Mouse (Mus musculus) ES-Bruce4 (cell line): Measurements from ENCODE around the gene Vwa7. TPM values are rescaled to one million over a fixed set of nuclear protein-coding genes. Genes with fewer than 3 reads are reported as not detected.
"Not testable (repeated sequence)": the region's sequence is repeated elsewhere in the genome, so short reads cannot be mapped to it uniquely, and the experiment has no call there.

Source experiments
- H3K27ac ChIP-seq: 2 replicates; pipeline ENCODE4 v1.5.1; 2012; ENCODE audit warnings: low read length, inconsistent platforms; ENCODE audit not compliant: insufficient read depth
- H3K27me3 ChIP-seq: 2 replicates; pipeline ENCODE4 v1.6.1; 2012; ENCODE audit warnings: mild to moderate bottlenecking, low read length, inconsistent platforms; ENCODE audit not compliant: control insufficient read depth, poor library complexity, insufficient read depth, severe bottlenecking
- H3K36me3 ChIP-seq: 2 replicates; pipeline ENCODE4 v1.6.1; 2012; ENCODE audit warnings: inconsistent platforms, mild to moderate bottlenecking, low read length, moderate library complexity; ENCODE audit not compliant: control insufficient read depth, poor library complexity, insufficient read depth, severe bottlenecking
- H3K4me1 ChIP-seq: one replicate; pipeline ENCODE4 v1.8.1; 2011; ENCODE audit warnings: low read length; ENCODE audit not compliant: control insufficient read depth, insufficient read depth
- H3K4me3 ChIP-seq: 2 replicates; pipeline ENCODE4 v1.5.1; 2011; ENCODE audit warnings: low read depth, mild to moderate bottlenecking, low read length
- H3K9ac ChIP-seq: 2 replicates; pipeline ENCODE4 v1.6.1; 2012; ENCODE audit warnings: low read depth, mild to moderate bottlenecking, inconsistent platforms; ENCODE audit not compliant: poor library complexity, severe bottlenecking
- H3K9me3 ChIP-seq: replicated peaks from 2 replicates; pipeline ENCODE4 v1.6.1; 2012; ENCODE audit warnings: mild to moderate bottlenecking, low read length, inconsistent platforms; ENCODE audit not compliant: control insufficient read depth, poor library complexity, insufficient read depth, severe bottlenecking
- CTCF ChIP-seq: IDR thresholded peaks from one replicate; pipeline ENCODE4 v1.8.1; 2011; ENCODE audit warnings: low read depth, low read length
- EP300 ChIP-seq: IDR thresholded peaks from 2 replicates; pipeline ENCODE4 v1.6.1; 2011; ENCODE audit warnings: low read depth, low read length; ENCODE audit not compliant: insufficient read depth
- POLR2A ChIP-seq: IDR thresholded peaks from one replicate; pipeline ENCODE4 v1.8.1; 2011; ENCODE audit warnings: low read length; ENCODE audit not compliant: insufficient read depth
- polyA plus RNA-seq: library from polyadenylated mRNA; stranded (reverse); fragments of >200 nt; gene quantifications from 2 replicates; pipeline ENCODE4 v1.2.4, GENCODE M21; 2011; ENCODE audit warnings: low read depth; ENCODE audit not compliant: missing spikeins, insufficient read depth, insufficient read length

The Vwa7 gene
- polyA plus RNA-seq, 1 experiment, result 0.30 TPM

DNA sequence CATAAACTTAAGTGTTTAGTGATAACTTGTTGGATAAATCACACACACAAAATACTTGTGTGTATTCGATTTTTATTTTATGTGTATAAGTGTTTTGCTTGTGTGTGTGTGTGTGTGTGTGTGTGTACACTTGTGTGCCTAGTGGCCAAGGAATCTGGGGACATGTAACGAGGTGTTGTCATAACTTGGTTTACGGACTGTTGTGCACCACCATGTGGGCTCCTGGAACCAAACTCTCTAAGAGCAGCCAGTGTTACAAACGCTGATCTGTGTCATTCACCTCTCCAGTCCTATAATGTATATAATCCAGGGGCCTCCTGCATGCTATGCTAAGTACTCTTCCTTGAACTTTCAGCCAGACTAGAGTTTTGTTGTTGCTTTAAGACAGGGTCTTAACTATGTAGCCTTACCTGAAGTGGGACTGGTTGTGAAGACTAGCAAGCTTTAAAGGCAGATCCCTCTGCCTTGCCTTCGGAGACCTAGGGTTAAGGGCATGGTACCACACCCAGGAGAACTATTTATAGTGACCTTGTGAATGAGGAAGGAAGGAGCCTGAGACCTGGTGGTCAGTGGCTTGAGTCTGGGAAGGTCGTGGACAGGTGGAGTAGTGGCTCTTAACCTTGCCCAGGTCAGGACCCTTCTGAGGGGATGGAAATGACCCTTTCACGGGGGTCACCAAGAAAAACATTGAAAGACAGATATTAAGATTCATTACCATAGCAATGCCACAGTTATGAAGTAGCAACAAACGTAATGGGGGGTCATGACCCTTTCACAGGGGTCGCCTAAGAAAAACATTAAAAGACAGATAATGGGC is 13.1 kb upstream of the Vwa7 start:
- Histone ChIP-seq H3K9ac (peak overlapping the region; percentile 92; the same call in 1 of the 2 replicates), H3K36me3 (peaks cover 30% of the 10 kb centered on the region), H3K27me3 (no peaks in the 10 kb centered on the region), H3K9me3 (no peaks in the 10 kb centered on the region), H3K27ac (no peak overlapping the region), H3K4me3 (no peak overlapping the region), H3K4me1 (peaks cover 3% of the 10 kb centered on the region)
- no peak for TF ChIP-seq POLR2A
- no peak for TF ChIP-seq EP300
- TF ChIP-seq CTCF, result no peak

DNA sequence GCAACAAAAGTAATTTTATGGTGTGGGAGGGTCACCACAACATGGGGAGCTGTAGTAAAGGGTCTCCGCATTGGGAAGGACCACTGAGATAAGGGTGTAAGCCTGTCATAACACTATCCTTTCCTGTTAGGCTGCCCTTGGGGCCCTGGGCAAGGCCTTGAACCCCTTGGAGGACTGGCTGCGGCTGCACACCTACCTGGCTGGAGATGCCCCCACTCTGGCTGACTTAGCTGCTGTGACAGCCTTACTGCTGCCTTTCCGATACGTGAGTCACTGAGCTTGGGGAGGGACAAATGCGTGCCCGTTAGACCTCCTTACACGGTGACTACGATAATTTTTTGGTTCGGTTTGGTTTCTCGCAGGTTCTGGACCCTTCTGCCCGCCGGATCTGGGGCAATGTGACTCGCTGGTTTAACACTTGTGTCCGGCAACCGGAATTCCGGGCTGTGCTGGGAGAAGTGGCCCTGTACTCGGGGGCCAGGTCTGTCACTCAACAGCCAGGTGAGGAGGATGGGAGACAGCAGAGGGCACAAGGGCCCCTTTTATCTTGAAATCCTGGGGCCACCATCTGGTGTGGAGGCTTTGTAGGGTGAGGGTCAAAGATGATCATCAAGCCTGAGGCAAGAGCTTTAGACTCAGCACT is 12.2 kb upstream of the Vwa7 start:
- no peak overlapping the region for H3K4me3 ChIP-seq
- H3K4me1 ChIP-seq, result no peaks in the 10 kb centered on the region
- no peak for TF ChIP-seq EP300
- TF ChIP-seq POLR2A, result no peak
- no peak for TF ChIP-seq CTCF
- no peak overlapping the region for H3K27ac ChIP-seq
- no peak overlapping the region for H3K9ac ChIP-seq
- H3K36me3 ChIP-seq, result peaks cover 37% of the 10 kb centered on the region
- no peaks in the 10 kb centered on the region for H3K9me3 ChIP-seq
- H3K27me3 ChIP-seq, result no peaks in the 10 kb centered on the region

DNA sequence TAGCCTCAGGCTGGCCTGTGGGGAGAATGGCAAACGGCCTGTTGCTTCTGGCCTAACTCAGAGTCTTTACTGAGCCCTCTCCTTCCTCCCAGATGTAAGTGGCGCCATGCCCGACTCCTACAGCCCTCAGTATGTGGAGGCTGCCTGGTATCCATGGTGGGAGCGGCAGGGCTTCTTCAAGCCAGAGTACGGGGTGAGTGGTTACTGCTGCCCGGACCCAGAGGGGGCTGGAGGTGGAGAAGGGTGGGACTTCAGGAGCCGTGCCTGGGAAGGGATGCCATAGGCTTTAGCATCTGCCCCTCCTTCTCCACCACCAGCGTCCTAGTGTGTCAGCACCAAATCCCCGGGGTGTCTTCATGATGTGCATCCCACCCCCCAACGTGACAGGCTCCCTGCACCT is 11.2 kb upstream of the Vwa7 start:
- no peak overlapping the region for H3K4me3 ChIP-seq
- H3K36me3 ChIP-seq, result peaks cover 42% of the 10 kb centered on the region
- H3K9me3 ChIP-seq, result no peaks in the 10 kb centered on the region
- TF ChIP-seq POLR2A (no peak), EP300 (no peak), CTCF (no peak)
- no peaks in the 10 kb centered on the region for H3K4me1 ChIP-seq
- H3K27ac ChIP-seq, result no peak overlapping the region
- H3K9ac ChIP-seq, result no peak overlapping the region
- H3K27me3 ChIP-seq, result no peaks in the 10 kb centered on the region

DNA sequence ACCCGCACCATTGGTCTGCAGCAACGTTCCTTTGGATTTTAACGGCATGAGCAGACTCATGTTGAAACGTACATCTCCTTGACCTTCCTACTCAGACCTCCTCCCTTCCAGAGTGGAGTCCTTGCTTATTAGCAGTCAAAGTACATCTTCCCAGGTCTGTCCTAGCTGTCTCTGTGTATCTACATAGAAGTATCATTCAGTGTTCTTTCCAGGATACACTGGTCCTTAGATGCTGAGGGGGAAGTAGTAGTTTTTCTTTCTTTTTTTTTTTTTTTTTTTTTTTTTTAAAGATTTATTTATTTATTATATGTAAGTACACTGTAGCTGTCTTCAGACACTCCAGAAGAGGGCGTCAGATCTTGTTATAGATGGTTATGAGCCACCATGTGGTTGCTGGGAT is 10.5 kb upstream of the Vwa7 start:
- H3K4me1 ChIP-seq, H3K4me3 ChIP-seq, H3K27me3 ChIP-seq, H3K27ac ChIP-seq, H3K9me3 ChIP-seq, H3K9ac ChIP-seq: not testable (repeated sequence)
- peaks cover 49% of the 10 kb centered on the region for H3K36me3 ChIP-seq

DNA sequence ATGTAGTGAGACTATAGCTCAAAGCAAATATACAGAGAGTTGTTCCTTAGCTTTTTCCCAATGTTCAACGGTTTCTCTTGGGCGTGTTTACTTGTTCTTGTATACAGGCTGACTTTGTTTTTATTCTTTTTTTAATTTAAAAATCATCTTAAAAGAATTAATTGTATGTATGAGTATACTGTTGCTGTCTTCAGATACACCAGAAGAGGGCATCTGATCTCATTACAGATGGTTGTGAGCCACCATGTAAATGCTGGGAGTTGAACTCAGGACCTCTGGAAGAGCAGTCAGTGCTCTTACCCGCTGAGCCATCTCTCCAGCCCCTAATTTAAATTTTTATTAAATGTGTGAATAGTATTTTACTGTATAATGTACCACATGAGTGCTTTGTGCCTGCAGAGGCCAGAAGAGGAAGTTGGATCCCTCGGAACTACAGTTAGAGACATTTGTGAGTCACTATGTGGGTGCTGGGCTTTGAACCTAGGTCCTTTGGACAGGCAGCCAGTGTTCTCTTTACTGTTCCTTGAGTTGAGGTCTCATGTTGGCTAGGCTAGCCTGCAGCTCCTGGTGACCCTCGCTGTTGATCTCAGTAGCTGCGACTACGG is 8.9 kb upstream of the Vwa7 start:
- no peaks in the 10 kb centered on the region for H3K4me1 ChIP-seq
- H3K9me3 ChIP-seq, result no peaks in the 10 kb centered on the region
- no peaks in the 10 kb centered on the region for H3K27me3 ChIP-seq
- TF ChIP-seq POLR2A (no peak), EP300 (no peak), CTCF (no peak)
- no peak overlapping the region for H3K9ac ChIP-seq
- H3K4me3 ChIP-seq, result no peak overlapping the region
- peaks cover 65% of the 10 kb centered on the region for H3K36me3 ChIP-seq
- no peak overlapping the region for H3K27ac ChIP-seq

DNA sequence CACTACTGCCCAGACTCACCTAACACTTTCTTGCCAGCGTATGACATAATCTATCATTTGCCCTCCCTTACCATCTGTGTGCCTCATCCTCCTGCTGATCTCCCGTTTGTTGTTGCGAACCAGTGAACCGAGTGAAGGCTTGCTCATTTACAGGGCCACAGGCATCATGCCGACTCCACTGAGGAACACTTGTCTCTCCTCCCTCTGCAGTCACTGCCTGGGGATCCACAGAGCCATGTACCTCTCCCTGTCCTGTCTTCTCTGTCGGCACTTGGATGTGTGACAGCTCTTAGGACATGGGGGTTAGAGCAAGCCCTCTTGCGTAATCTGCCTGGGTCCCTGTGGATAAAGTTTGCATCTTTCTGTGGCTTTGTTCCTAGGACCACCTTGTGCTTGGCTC is 6.8 kb upstream of the Vwa7 start:
- no peaks in the 10 kb centered on the region for H3K4me1 ChIP-seq
- H3K9me3 ChIP-seq, result no peaks in the 10 kb centered on the region
- no peaks in the 10 kb centered on the region for H3K27me3 ChIP-seq
- H3K36me3 ChIP-seq, result peaks cover 72% of the 10 kb centered on the region
- H3K27ac ChIP-seq, result no peak overlapping the region
- no peak for TF ChIP-seq POLR2A
- H3K4me3 ChIP-seq, result no peak overlapping the region
- H3K9ac ChIP-seq, result no peak overlapping the region
